Mouse (Mus musculus): ENCODE data around the gene Prim1. TPM values are rescaled to one million over a fixed set of nuclear protein-coding genes. Genes with fewer than 3 reads are reported as not detected.

Gene Prim1
- 99.0 and 109 TPM in 2 replicates for polyA plus RNA-seq (2016; fragmentation: Nextera tagmentation; extraction: Ambion mirVana)

DNA sequence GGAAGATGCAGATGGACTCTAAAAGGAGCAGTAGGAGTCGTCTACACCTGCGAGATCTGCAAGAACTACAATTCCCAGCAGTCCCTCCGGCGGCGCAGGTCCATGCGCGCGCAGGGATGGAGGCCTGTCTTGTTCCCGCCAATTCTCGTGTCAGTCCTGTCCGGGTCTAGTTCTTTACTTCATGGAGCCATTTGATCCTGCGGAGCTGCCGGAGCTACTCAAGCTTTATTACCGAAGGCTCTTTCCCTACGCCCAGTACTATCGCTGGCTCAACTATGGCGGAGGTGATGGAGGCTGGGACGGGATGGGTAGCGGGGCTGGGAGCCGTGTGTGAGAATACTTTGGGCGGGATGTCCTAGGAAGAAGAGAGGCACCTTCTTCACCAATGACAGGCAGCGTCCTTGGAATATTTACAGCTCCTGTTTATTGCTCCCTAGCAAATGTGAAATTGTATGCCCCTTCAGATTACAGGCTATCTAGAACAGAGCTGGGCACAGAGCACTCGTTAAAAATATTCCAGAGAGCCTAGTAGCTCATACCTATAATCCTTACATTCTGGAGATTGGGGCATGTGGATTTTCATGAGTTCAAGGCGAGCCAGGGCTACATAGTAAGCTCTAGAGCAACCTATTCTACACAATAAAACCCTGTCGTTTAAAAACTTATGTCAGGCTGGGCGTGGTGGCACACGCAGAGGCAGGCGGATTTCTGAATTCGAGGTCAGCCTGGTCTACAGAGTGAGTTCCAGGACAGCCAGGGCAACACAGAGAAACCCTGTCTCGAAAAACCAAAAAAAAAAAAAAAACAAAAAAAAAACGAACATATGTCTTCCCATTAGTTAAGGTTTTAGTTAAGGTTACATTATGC lies at the start of gene Prim1:
Gene Prim1, plus strand, starts transcription at position 101 of the 867 bp plus-strand sequence.
- H3K36me3 ChIP-seq = peaks cover 25% of the 10 kb centered on the region
- H3K27me3 ChIP-seq (ENCODE audit: low read depth, poor library complexity, severe bottlenecking) = no peaks in the 10 kb centered on the region
- DNase-seq (ENCODE audit: low spot score) = peak; percentile 90
- peak within 1 kb of the TSS; percentile 68 for H3K4me3 ChIP-seq
- H3K27ac ChIP-seq = peak within 1 kb of the TSS; percentile 87
- no peaks in the 10 kb centered on the region for H3K9me3 ChIP-seq (replicated peaks)
- no peaks in the 10 kb centered on the region; the same call in 1 of the 2 replicates for H3K4me1 ChIP-seq
- 8% methylated on average over 31 of the region's 31 CpGs for WGBS

DNA sequence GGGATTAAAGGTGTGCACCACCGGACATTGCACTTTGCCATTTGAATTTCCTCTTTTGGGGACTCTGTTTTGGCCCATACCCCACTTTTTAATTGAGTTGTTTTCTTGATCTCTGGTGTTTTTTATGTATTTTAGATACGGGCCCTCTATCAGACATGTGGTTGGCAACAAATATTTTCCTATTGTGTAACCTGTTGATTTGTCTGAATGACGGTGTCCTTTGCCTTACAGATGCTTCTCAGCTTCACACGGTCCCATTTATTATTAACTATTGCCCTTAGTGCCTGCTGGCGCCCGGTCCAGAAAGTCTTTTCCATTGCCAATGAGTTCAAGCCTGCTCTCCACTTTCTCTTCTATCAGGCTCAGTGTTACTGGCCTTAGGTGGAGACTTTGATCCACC lies 48.5 kb upstream of the Prim1 start:
- Histone ChIP-seq H3K4me1 (no peaks in the 10 kb centered on the region), H3K36me3 (no peaks in the 10 kb centered on the region), H3K27me3 (ENCODE audit: low read depth, poor library complexity, severe bottlenecking) (no peaks in the 10 kb centered on the region), H3K9me3 (replicated peaks) (no peaks in the 10 kb centered on the region), H3K4me3 (no peak overlapping the region), H3K27ac (no peak overlapping the region)
- DNase-seq (ENCODE audit: low spot score) = no peak
- 92% methylated on average over 6 of the region's 6 CpGs for WGBS

DNA sequence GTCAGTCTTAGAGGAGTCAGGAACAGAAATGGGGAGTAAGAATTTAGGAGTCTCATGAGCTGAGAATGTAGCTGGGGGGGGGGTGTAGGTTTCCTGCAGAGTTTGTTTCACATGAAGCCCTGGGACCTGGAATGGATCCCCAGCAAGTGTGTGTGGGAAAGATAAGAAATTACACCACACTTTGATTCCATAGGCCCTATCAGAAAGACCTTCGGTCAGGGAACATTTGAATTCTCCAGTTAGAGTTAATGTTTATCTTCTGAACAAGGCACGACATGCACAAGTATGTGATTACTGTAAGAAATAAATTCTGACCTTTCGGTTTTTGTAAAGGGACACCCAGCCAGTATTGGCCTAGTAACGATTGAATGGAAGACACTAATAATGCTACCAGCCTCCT lies 45.1 kb upstream of the Prim1 start:
- DNase-seq (ENCODE audit: low spot score) = no peak
- H3K4me3 ChIP-seq = no peak overlapping the region
- no peaks in the 10 kb centered on the region for H3K27me3 ChIP-seq (ENCODE audit: low read depth, poor library complexity, severe bottlenecking)
- no peaks in the 10 kb centered on the region for H3K4me1 ChIP-seq
- no peaks in the 10 kb centered on the region for H3K36me3 ChIP-seq
- no peak overlapping the region for H3K27ac ChIP-seq
- no peaks in the 10 kb centered on the region for H3K9me3 ChIP-seq (replicated peaks)
- 86% methylated on average over 4 of the region's 4 CpGs for WGBS

DNA sequence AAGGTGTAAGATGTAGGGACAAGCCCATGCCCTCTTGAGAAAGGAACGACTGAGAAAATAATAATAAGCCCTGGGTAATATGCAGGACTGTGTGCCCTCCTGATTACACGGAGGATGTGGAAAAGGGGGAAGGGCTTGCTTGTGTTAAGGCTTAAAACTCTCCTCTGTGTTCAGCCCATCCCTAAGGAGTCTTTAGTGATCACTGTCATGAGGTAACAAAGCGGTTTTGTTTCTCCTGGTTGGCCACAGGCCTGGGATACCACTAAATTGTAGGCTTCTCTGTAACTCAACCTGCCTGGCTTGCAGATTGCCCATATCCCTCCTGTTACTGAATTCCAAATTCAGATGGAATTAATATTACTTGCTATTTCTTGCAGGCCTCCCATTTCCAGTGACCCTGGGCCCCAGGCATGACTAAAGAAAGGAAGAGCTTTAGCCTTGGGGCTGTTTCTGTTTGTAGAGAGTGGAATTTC lies 44.6 kb upstream of the Prim1 start:
- H3K4me1 ChIP-seq = no peaks in the 10 kb centered on the region
- no peaks in the 10 kb centered on the region for H3K36me3 ChIP-seq
- H3K27me3 ChIP-seq (ENCODE audit: low read depth, poor library complexity, severe bottlenecking) = no peaks in the 10 kb centered on the region
- H3K27ac ChIP-seq = no peak overlapping the region
- no peak overlapping the region for H3K4me3 ChIP-seq
- no peak for DNase-seq (ENCODE audit: low spot score)
- WGBS = 67% methylated on average over 3 of the region's 3 CpGs
- no peaks in the 10 kb centered on the region for H3K9me3 ChIP-seq (replicated peaks)

DNA sequence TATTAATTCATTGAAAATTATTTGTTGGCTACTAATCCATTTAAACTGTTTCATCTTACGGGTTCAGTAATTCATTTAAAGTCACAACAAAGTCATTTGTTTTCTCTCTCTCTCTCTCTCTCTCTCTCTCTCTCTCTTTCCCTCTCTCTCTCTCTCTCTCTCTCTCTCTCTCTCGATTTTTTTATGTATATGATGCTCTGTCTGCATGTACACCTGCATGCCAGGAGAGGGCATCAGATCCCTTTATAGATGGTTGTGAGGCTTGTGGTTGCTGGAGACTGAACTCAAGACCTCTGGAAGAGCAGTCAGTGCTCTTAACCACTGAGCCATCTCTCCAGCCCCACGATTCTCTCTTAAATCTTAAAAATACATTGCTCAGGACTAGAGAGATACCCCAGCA lies 43.8 kb upstream of the Prim1 start:
- H3K27ac ChIP-seq = no peak overlapping the region

DNA sequence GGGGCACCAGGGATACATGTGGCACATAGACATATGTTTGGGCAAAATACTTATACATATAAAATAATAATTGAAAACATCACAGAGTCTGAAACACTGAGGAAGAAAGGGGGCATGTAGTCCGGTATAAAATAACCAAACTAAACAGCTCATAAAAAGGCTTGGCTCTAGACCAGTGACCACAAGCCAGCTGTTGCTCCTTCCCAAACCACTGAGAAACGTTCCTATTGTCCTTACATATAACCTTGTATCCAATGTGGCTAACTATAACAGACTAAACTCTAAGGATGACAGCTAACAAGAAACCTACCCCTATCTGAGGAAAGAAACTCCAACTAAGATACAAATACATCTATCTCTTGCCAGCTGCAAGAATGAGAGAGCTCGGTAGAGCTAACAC lies 40.9 kb upstream of the Prim1 start:
- Histone ChIP-seq H3K4me1 (no peaks in the 10 kb centered on the region), H3K4me3 (no peak overlapping the region), H3K9me3 (replicated peaks) (no peaks in the 10 kb centered on the region), H3K36me3 (no peaks in the 10 kb centered on the region), H3K27ac (no peak overlapping the region), H3K27me3 (ENCODE audit: low read depth, poor library complexity, severe bottlenecking) (no peaks in the 10 kb centered on the region)
- 82% methylated on average over 3 of the region's 3 CpGs for WGBS
- DNase-seq (ENCODE audit: low spot score) = no peak

More for the DNA sequence above, 43.8 kb upstream of the Prim1 start:
- Histone ChIP-seq H3K9me3 (replicated peaks) (no peaks in the 10 kb centered on the region), H3K27me3 (ENCODE audit: low read depth, poor library complexity, severe bottlenecking) (no peaks in the 10 kb centered on the region), H3K4me3 (no peak overlapping the region), H3K36me3 (no peaks in the 10 kb centered on the region), H3K4me1 (no peaks in the 10 kb centered on the region)
- WGBS = 74% methylated on average over 3 of the region's 3 CpGs
- DNase-seq (ENCODE audit: low spot score) = no peak

DNA sequence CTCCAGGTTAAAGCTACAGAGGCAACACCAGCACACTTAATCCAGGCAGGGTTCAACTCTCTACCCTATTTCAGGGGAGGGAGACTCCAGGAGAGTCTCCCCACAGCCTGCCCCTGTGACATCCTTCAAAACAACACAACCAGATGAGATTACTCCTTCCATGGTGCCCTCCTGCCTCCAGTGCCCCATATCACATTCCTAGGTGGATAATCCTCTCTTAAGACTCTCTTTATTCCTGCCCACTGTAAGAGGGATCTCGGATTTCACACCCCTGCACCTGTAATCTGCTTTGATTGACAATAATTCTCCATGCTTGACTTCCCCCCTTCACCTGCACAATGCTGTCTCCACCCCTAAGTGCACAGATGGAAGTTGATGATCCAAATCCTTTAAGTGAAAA lies 39.5 kb upstream of the Prim1 start:
- no peak overlapping the region for H3K27ac ChIP-seq

DNA sequence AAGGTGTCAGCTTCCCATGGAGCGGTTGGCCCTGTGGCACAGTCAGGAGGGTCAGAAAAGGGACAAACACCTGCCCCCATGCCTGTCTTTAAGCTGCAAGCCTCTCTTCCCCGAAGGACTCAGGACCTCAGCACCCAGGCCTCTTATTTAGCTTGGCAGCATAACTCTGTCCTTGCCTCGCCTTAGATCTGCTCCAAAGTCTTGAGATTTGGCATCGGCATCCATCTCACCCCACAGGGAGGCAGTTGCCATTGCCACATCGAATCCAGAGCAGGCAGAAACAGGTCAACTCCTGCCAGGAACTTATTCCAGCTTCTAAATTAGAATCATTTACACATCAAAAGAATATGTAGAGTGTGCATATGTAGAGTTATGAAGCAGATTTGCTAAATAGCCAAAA lies 30.3 kb upstream of the Prim1 start:
- 78% methylated on average over 5 of the region's 5 CpGs for WGBS
- Histone ChIP-seq H3K4me1 (no peaks in the 10 kb centered on the region), H3K4me3 (no peak overlapping the region), H3K9me3 (replicated peaks) (no peaks in the 10 kb centered on the region), H3K27ac (no peak overlapping the region), H3K36me3 (no peaks in the 10 kb centered on the region), H3K27me3 (ENCODE audit: low read depth, poor library complexity, severe bottlenecking) (no peaks in the 10 kb centered on the region)
- DNase-seq (ENCODE audit: low spot score) = no peak

More for the DNA sequence above, 39.5 kb upstream of the Prim1 start:
- H3K4me1 ChIP-seq = no peaks in the 10 kb centered on the region
- no peaks in the 10 kb centered on the region for H3K9me3 ChIP-seq (replicated peaks)
- 34% methylated on average over 1 of the region's 1 CpGs for WGBS
- DNase-seq (ENCODE audit: low spot score) = no peak
- no peak overlapping the region for H3K4me3 ChIP-seq
- no peaks in the 10 kb centered on the region for H3K27me3 ChIP-seq (ENCODE audit: low read depth, poor library complexity, severe bottlenecking)
- no peaks in the 10 kb centered on the region for H3K36me3 ChIP-seq

DNA sequence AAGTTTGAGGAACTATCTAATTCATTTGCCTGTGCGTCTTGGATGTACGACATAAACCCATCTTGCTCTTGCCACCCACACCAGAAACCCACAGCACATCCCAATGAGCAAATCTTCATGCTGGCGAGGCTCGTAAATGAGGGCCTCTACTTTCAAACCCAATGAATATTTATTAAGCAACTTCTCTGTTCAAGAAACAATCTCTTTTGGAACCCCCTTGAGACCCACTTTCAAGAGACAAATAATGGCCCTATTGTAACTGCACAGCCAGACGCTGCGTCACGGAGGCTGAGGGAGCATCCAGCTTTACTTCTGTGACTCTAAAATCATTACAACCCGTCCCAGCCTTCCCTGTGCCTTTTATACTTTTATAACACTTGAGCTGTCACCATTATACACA lies 29.4 kb upstream of the Prim1 start:
- H3K27ac ChIP-seq = no peak overlapping the region

DNA sequence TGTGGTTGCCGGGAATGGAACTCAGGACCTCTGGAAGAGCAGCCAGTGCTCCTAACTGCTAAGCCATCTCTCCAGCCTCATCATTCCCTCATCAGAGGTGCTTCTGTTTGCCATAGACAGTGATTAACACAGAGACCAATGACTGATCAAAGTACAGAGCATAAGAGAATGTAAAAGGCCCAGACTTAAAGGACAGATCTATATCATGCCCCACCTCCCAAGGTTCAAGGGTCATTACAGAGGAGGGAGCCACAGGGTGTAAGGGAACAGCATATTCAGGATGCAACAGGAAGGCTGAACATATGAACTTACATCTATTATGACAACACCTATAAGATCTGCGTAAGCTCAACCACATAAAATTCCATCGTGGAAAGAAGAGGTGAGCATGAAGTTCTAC lies 18.3 kb upstream of the Prim1 start:
- WGBS = 88% methylated on average over 3 of the region's 3 CpGs

More for the DNA sequence above, 29.4 kb upstream of the Prim1 start:
- no peaks in the 10 kb centered on the region for H3K9me3 ChIP-seq (replicated peaks)
- no peaks in the 10 kb centered on the region for H3K36me3 ChIP-seq
- WGBS = 75% methylated on average over 8 of the region's 8 CpGs
- DNase-seq (ENCODE audit: low spot score) = no peak
- H3K4me3 ChIP-seq = no peak overlapping the region
- H3K4me1 ChIP-seq = no peaks in the 10 kb centered on the region
- no peaks in the 10 kb centered on the region for H3K27me3 ChIP-seq (ENCODE audit: low read depth, poor library complexity, severe bottlenecking)

DNA sequence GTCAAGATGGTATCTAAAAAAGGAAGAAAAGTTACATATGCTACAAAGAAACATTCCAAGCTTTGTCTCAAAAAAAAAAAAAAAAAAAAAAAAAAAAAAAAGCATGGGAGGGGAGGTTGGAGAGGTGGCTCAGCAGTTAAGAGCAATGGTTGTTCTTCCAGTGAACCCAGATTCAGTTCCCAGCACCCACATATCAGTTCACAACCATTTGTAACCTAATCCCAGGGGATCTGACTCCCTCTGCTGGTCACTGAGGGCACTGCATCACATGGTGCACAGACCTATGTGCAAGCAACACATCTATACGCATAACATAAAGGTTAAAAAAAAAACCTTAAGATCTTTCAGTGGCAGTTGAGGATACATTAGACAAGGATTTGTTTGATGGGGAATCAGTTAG lies 16.7 kb upstream of the Prim1 start:
- WGBS = 98% methylated on average over 1 of the region's 1 CpGs
- H3K36me3 ChIP-seq = no peaks in the 10 kb centered on the region
- no peak for DNase-seq (ENCODE audit: low spot score)
- H3K4me3 ChIP-seq = no peak overlapping the region
- H3K4me1 ChIP-seq = no peaks in the 10 kb centered on the region
- H3K27ac ChIP-seq = no peak overlapping the region
- no peaks in the 10 kb centered on the region for H3K27me3 ChIP-seq (ENCODE audit: low read depth, poor library complexity, severe bottlenecking)
- H3K9me3 ChIP-seq (replicated peaks) = no peaks in the 10 kb centered on the region

More for the DNA sequence above, 18.3 kb upstream of the Prim1 start:
- Histone ChIP-seq H3K27ac (no peak overlapping the region), H3K4me1 (no peaks in the 10 kb centered on the region), H3K27me3 (ENCODE audit: low read depth, poor library complexity, severe bottlenecking) (no peaks in the 10 kb centered on the region), H3K36me3 (no peaks in the 10 kb centered on the region), H3K4me3 (no peak overlapping the region), H3K9me3 (replicated peaks) (no peaks in the 10 kb centered on the region)
- DNase-seq (ENCODE audit: low spot score) = no peak

DNA sequence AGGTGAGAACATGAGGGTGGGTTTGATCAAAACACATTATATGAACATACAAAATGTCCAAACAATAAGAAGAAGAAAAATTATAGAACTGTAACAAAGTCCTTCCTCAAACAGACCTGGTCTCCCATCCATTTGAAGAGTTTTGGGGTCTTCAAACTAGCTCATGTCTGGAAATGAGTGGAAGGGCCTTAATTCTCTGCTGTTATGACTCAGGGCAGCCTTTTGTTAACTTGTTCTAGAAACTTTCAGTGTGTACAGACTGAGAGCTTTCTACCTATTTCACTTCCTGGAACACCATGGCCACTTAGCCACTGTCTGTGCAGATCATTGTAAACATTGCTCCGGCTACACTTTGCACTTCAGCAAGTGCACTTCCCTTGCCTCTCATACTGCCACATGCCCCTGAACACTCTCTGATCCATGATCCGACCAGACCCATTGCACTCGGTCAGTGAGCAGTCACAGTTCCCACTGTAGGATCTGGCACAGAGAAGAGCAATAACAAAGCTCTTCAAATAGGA lies 11.6 kb upstream of the Prim1 start:
- Histone ChIP-seq H3K4me3 (no peak overlapping the region), H3K27ac (no peak overlapping the region), H3K9me3 (replicated peaks) (no peaks in the 10 kb centered on the region), H3K4me1 (no peaks in the 10 kb centered on the region), H3K27me3 (ENCODE audit: low read depth, poor library complexity, severe bottlenecking) (no peaks in the 10 kb centered on the region), H3K36me3 (no peaks in the 10 kb centered on the region)
- WGBS = 85% methylated on average over 3 of the region's 3 CpGs
- no peak for DNase-seq (ENCODE audit: low spot score)

DNA sequence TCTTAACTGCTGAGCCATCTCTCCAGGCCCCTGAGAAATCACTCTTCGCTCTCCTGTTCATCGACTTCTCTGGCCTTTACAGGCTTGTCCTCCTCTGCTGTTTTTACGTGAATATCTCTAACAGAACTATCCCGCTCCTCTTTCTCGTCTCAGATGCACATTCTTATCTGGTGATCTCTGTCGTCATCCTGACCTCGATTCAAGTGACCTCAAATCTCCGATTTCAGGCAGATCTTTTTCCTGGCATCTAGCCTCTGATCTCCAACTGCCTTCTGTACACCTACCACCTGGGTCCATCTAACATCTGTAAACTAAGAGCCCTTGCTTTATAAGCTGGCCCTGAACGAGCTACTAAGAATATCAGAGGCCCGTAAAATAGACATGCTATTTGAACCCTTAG lies 10.1 kb upstream of the Prim1 start:
- no peaks in the 10 kb centered on the region for H3K36me3 ChIP-seq
- H3K27ac ChIP-seq = no peak overlapping the region
- no peak overlapping the region for H3K4me3 ChIP-seq
- H3K9me3 ChIP-seq (replicated peaks) = no peaks in the 10 kb centered on the region
- no peaks in the 10 kb centered on the region for H3K27me3 ChIP-seq (ENCODE audit: low read depth, poor library complexity, severe bottlenecking)
- no peaks in the 10 kb centered on the region for H3K4me1 ChIP-seq
- no peak for DNase-seq (ENCODE audit: low spot score)
- 91% methylated on average over 10 of the region's 10 CpGs for WGBS

Measured in limb, embryonic 10.5 days (tissue).